Mouse (Mus musculus) E14TG2a.4 (cell line): Measurements from ENCODE around the gene 1810010D01Rik.

ENCODE experiments used
- CTCF ChIP-seq: conservative IDR thresholded peaks from 2 replicates; pipeline ENCODE4 v1.5.1; 2014; ENCODE audit warnings: low read length
- NANOG ChIP-seq: IDR thresholded peaks from 2 replicates; pipeline ENCODE4 v1.6.1; 2014; ENCODE audit warnings: borderline replicate concordance, low read length, mixed read lengths
- POU5F1 ChIP-seq: IDR thresholded peaks from 2 replicates; pipeline ENCODE4 v1.6.1; 2014; ENCODE audit warnings: low read length, borderline replicate concordance

- TF ChIP-seq CTCF (no peak), POU5F1 (no peak), NANOG (no peak)
These were observed 20.1 kb downstream of the 1810010D01Rik start for GRCm38 (mm10) chr7:145187802-145188201.
